ENCODE assay signal across 12 mouse cellular contexts in genomic region chr4:118544441-118545127, GRCm38 (mm10). TPM values are rescaled to one million over a fixed set of nuclear protein-coding genes. Genes with fewer than 3 reads are reported as not detected.
DNase-seq lines count a peak whose midpoint lies in the region; ATAC-seq and TF ChIP-seq lines count a peak whose summit lies in the region.
"Had no signal": no experiment of that assay in that cellular context is flagged by ENCODE, and none has a peak within 500 bp of the region (broad histone marks: within the 10 kb centered on the region; RNA-seq: fewer than 3 reads in every experiment).

No protein-coding gene starts in this region.

- no peak overlapping the region for H3K27ac ChIP-seq in forebrain, embryonic 11.5 days (ENCODE audit: low read depth, low read length)
- no peak overlapping the region for H3K27ac ChIP-seq in forebrain, embryonic 14.5 days (ENCODE audit: low read depth, low read length)
- peak overlapping the region; percentile 84 for H3K27ac ChIP-seq in kidney, postnatal 0 days
- no peak overlapping the region for H3K27ac ChIP-seq in embryonic facial prominence, embryonic 13.5 days
- H3K27ac ChIP-seq in liver, embryonic 16.5 days (ENCODE audit: low read length), result peak overlapping the region; percentile 79
- H3K27ac ChIP-seq: midbrain, embryonic 13.5 days had no signal

- peaks cover 2% of the 10 kb centered on the region; the same call in 1 of the 2 replicates for H3K4me1 ChIP-seq in forebrain, embryonic 11.5 days (replicated peaks; ENCODE audit: control insufficient read depth, insufficient read depth, low read length)
- peaks cover 5% of the 10 kb centered on the region; the same call in 1 of the 2 replicates for H3K4me1 ChIP-seq in forebrain, embryonic 14.5 days (ENCODE audit: control insufficient read depth, insufficient read depth, low read length)
- no peaks in the 10 kb centered on the region; the same call in 1 of the 2 replicates for H3K4me1 ChIP-seq in kidney, postnatal 0 days (replicated peaks; ENCODE audit: insufficient read depth, low read length)
- peaks cover 27% of the 10 kb centered on the region for H3K4me1 ChIP-seq in embryonic facial prominence, embryonic 13.5 days
- no peaks in the 10 kb centered on the region for H3K4me1 ChIP-seq in liver, embryonic 16.5 days (ENCODE audit: control insufficient read depth, low read depth, low read length)

- no peaks in the 10 kb centered on the region for H3K9me3 ChIP-seq in forebrain, embryonic 11.5 days (ENCODE audit: control insufficient read depth, low read length)
- H3K9me3 ChIP-seq in forebrain, embryonic 14.5 days (replicated peaks; ENCODE audit: control insufficient read depth, low read length), result no peaks in the 10 kb centered on the region
- H3K9me3 ChIP-seq in kidney, postnatal 0 days (replicated peaks; ENCODE audit: low read length), result no peaks in the 10 kb centered on the region
- peaks cover 4% of the 10 kb centered on the region; the same call in 1 of the 2 replicates for H3K9me3 ChIP-seq in embryonic facial prominence, embryonic 13.5 days
- H3K9me3 ChIP-seq in liver, embryonic 16.5 days (replicated peaks; ENCODE audit: control insufficient read depth, low read length), result no peaks in the 10 kb centered on the region

- H3K27me3 ChIP-seq in forebrain, embryonic 11.5 days (ENCODE audit: control insufficient read depth, insufficient read depth, low read length), result peaks cover 2% of the 10 kb centered on the region
- H3K27me3 ChIP-seq in forebrain, embryonic 14.5 days (replicated peaks; ENCODE audit: control insufficient read depth, insufficient read depth, low read length), result no peaks in the 10 kb centered on the region
- no peaks in the 10 kb centered on the region for H3K27me3 ChIP-seq in kidney, postnatal 0 days (ENCODE audit: insufficient read depth, low read length)
- peaks cover 13% of the 10 kb centered on the region for H3K27me3 ChIP-seq in embryonic facial prominence, embryonic 13.5 days
- H3K27me3 ChIP-seq in liver, embryonic 16.5 days (ENCODE audit: control insufficient read depth, insufficient read depth, low read depth, low read length), result no peaks in the 10 kb centered on the region

- H3K36me3 ChIP-seq in forebrain, embryonic 11.5 days (ENCODE audit: control insufficient read depth, insufficient read depth, low read length), result no peaks in the 10 kb centered on the region
- no peaks in the 10 kb centered on the region for H3K36me3 ChIP-seq in forebrain, embryonic 14.5 days (ENCODE audit: control insufficient read depth, insufficient read depth, low read length)
- H3K36me3 ChIP-seq in kidney, postnatal 0 days (ENCODE audit: insufficient read depth, low read length), result no peaks in the 10 kb centered on the region
- H3K36me3 ChIP-seq in embryonic facial prominence, embryonic 13.5 days, result no peaks in the 10 kb centered on the region
- H3K36me3 ChIP-seq in liver, embryonic 16.5 days (ENCODE audit: control insufficient read depth, insufficient read depth), result no peaks in the 10 kb centered on the region
- H3K36me3 ChIP-seq: midbrain, embryonic 13.5 days had no signal

- no peak overlapping the region for H3K9ac ChIP-seq in forebrain, embryonic 11.5 days (ENCODE audit: low read length)
- H3K9ac ChIP-seq in forebrain, embryonic 14.5 days (ENCODE audit: low read length), result no peak overlapping the region
- H3K9ac ChIP-seq in kidney, postnatal 0 days (ENCODE audit: low read depth, low read length), result peak overlapping the region; percentile 28; the same call in 1 of the 2 replicates
- H3K9ac ChIP-seq in embryonic facial prominence, embryonic 13.5 days, result no peak overlapping the region
- H3K9ac ChIP-seq in liver, embryonic 16.5 days (ENCODE audit: low read depth, low read length), result peak overlapping the region; percentile 28

- no peak for ATAC-seq in forebrain, embryonic 11.5 days (replicated peaks; ENCODE audit: low FRiP score)
- no peak for ATAC-seq in forebrain, embryonic 14.5 days
- ATAC-seq in kidney, postnatal 0 days (replicated peaks; ENCODE audit: low FRiP score, low read depth), result no peak; the same call in 1 of the 2 replicates
- no peak for ATAC-seq in embryonic facial prominence, embryonic 13.5 days (ENCODE audit: insufficient number of reproducible peaks, insufficient read depth, low FRiP score, low TSS enrichment, low read depth)
- ATAC-seq in liver, embryonic 16.5 days (ENCODE audit: low read depth), result peak; percentile 75

- no peak for DNase-seq in forebrain, embryonic 11.5 days (ENCODE audit: low spot score)
- DNase-seq in forebrain, embryonic 14.5 days (ENCODE audit: low spot score), result no peak
- no peak for DNase-seq in kidney, postnatal 0 days (ENCODE audit: low spot score)
- DNase-seq in kidney, adult 11 months, result no peak
- no peak for DNase-seq in spleen, postnatal 10 days (ENCODE audit: low spot score in 2 of 2)
- DNase-seq in urinary bladder, postnatal 14 days (ENCODE audit: low spot score), result no peak
- DNase-seq: adrenal gland, postnatal 25 days; cerebellum, adult 2 months; thymus, postnatal 4 days had no signal

- 76% methylated on average over 14 of the region's 14 CpGs for WGBS in forebrain, embryonic 11.5 days
- WGBS in forebrain, embryonic 14.5 days, result 76% methylated on average over 14 of the region's 14 CpGs
- WGBS in kidney, postnatal 0 days, result 70% methylated on average over 14 of the region's 14 CpGs
- WGBS in embryonic facial prominence, embryonic 13.5 days, result 74% methylated on average over 14 of the region's 14 CpGs
- WGBS in liver, embryonic 16.5 days (ENCODE audit: insufficient replicate concordance), result 58% methylated on average over 14 of the region's 14 CpGs

- no peak for TF ChIP-seq CTCF in kidney, postnatal 0 days (IDR thresholded peaks at IDR 0.05; ENCODE audit: low read depth)

- H3K4me2 ChIP-seq in forebrain, embryonic 11.5 days (ENCODE audit: low read depth, low read length, severe bottlenecking), result peak overlapping the region; percentile 58; the same call in 1 of the 2 replicates
- H3K4me2 ChIP-seq in forebrain, embryonic 14.5 days (ENCODE audit: low read length), result no peak overlapping the region
- H3K4me2 ChIP-seq in kidney, postnatal 0 days (ENCODE audit: low read length), result peak overlapping the region; percentile 53
- H3K4me2 ChIP-seq in embryonic facial prominence, embryonic 13.5 days, result peak overlapping the region; percentile 62
- peak overlapping the region; percentile 53; the same call in 1 of the 2 replicates for H3K4me2 ChIP-seq in liver, embryonic 16.5 days (ENCODE audit: low read depth, low read length)

- H3K4me3 ChIP-seq in forebrain, embryonic 11.5 days (ENCODE audit: low read depth, low read length), result no peak overlapping the region
- H3K4me3 ChIP-seq in forebrain, embryonic 14.5 days (ENCODE audit: low read depth, low read length), result no peak overlapping the region
- H3K4me3 ChIP-seq in kidney, postnatal 0 days (replicated peaks; ENCODE audit: low read depth, low read length), result peak overlapping the region; percentile 26; the same call in 1 of the 2 replicates
- peak overlapping the region; percentile 35; the same call in 1 of the 2 replicates for H3K4me3 ChIP-seq in embryonic facial prominence, embryonic 13.5 days
- peak overlapping the region; percentile 50 for H3K4me3 ChIP-seq in liver, embryonic 16.5 days (ENCODE audit: low read depth, low read length)

RNA-seq across cellular contexts. Expression of gene Tmem125, which starts 0.7 kb away (rescaled TPM):
- polyA plus RNA-seq in forebrain, embryonic 11.5 days (2014; fragmentation: Nextera tagmentation; extraction: Ambion mirVana), result 0.25 and 0.32 TPM in 2 replicates
- not detected in 2 replicates for polyA plus RNA-seq in forebrain, embryonic 14.5 days (2014; fragmentation: Nextera tagmentation; extraction: Ambion mirVana)
- polyA plus RNA-seq in kidney, postnatal 0 days (2015; fragmentation: Nextera tagmentation; extraction: Ambion mirVana), result 11.3 and 12.3 TPM in 2 replicates
- 2.8 and 3.2 TPM in 2 replicates for polyA plus RNA-seq in embryonic facial prominence, embryonic 13.5 days (2015; fragmentation: Nextera tagmentation; extraction: Ambion mirVana)
- 2.7 and 3.2 TPM in 2 replicates for polyA plus RNA-seq in liver, embryonic 16.5 days (2015; fragmentation: Nextera tagmentation; extraction: Ambion mirVana)
- polyA plus RNA-seq: midbrain, embryonic 13.5 days had no signal

RNA-seq across cellular contexts. Expression of gene 2610528J11Rik, which starts 17.8 kb away (rescaled TPM):
- 0.48 and 0.71 TPM in 2 replicates for polyA plus RNA-seq in forebrain, embryonic 11.5 days (2014; fragmentation: Nextera tagmentation; extraction: Ambion mirVana)
- polyA plus RNA-seq in forebrain, embryonic 14.5 days (2014; fragmentation: Nextera tagmentation; extraction: Ambion mirVana), result not detected in 2 replicates
- 63.3 and 66.5 TPM in 2 replicates for polyA plus RNA-seq in kidney, postnatal 0 days (2015; fragmentation: Nextera tagmentation; extraction: Ambion mirVana)
- polyA plus RNA-seq in embryonic facial prominence, embryonic 13.5 days (2015; fragmentation: Nextera tagmentation; extraction: Ambion mirVana), result 4.1 and 5.0 TPM in 2 replicates
- 6.3 and 8.8 TPM in 2 replicates for polyA plus RNA-seq in liver, embryonic 16.5 days (2015; fragmentation: Nextera tagmentation; extraction: Ambion mirVana)
- polyA plus RNA-seq: cerebellum, adult 2 months had no signal

RNA-seq across cellular contexts. Expression of gene Tie1, which starts 54.7 kb away (rescaled TPM):
- polyA plus RNA-seq in forebrain, embryonic 11.5 days (2014; fragmentation: Nextera tagmentation; extraction: Ambion mirVana), result 13.6 and 14.5 TPM in 2 replicates
- polyA plus RNA-seq in forebrain, embryonic 14.5 days (2014; fragmentation: Nextera tagmentation; extraction: Ambion mirVana), result 10.8 and 12.4 TPM in 2 replicates
- polyA plus RNA-seq in kidney, postnatal 0 days (2015; fragmentation: Nextera tagmentation; extraction: Ambion mirVana), result 45.6 and 49.4 TPM in 2 replicates
- 19.4 and 19.6 TPM in 2 replicates for polyA plus RNA-seq in embryonic facial prominence, embryonic 13.5 days (2015; fragmentation: Nextera tagmentation; extraction: Ambion mirVana)
- polyA plus RNA-seq in liver, embryonic 16.5 days (2015; fragmentation: Nextera tagmentation; extraction: Ambion mirVana), result 7.3 and 7.9 TPM in 2 replicates

Comparison
In these comparisons a context has a peak if more than half of its experiments do, and no peak if none do; other contexts are left out.
1. H3K27ac ChIP-seq: peak in kidney, postnatal 0 days (single experiment) and liver, embryonic 16.5 days (single experiment); none in forebrain, embryonic 11.5 days (single experiment), forebrain, embryonic 14.5 days (single experiment) and embryonic facial prominence, embryonic 13.5 days (single experiment).
2. H3K4me3 ChIP-seq: peak in kidney, postnatal 0 days (single experiment), embryonic facial prominence, embryonic 13.5 days (single experiment) and liver, embryonic 16.5 days (single experiment); none in forebrain, embryonic 11.5 days (single experiment) and forebrain, embryonic 14.5 days (single experiment).
3. H3K9ac ChIP-seq: peak in kidney, postnatal 0 days (single experiment) and liver, embryonic 16.5 days (single experiment); none in forebrain, embryonic 11.5 days (single experiment), forebrain, embryonic 14.5 days (single experiment) and embryonic facial prominence, embryonic 13.5 days (single experiment).